Mouse (Mus musculus) E14TG2a.4 (cell line): ENCODE results near the gene Trip11.

Experiments used
- H3K27me3 ChIP-seq: 2 replicates; pipeline ENCODE4 v1.6.1; 2014; ENCODE audit warnings: low read length, control low read depth; ENCODE audit not compliant: insufficient read depth
- H3K36me3 ChIP-seq: 2 replicates; pipeline ENCODE4 v1.6.1; 2014; ENCODE audit warnings: low read length, control low read depth; ENCODE audit not compliant: insufficient read depth
- H3K4me1 ChIP-seq: replicated peaks from 2 replicates; pipeline ENCODE4 v1.6.1; 2014; ENCODE audit warnings: low read depth, low read length, control low read depth
- H3K4me3 ChIP-seq: replicated peaks from 2 replicates; pipeline ENCODE4 v1.5.1; 2014; ENCODE audit warnings: mild to moderate bottlenecking, low read length
- H3K9me3 ChIP-seq: 2 replicates; pipeline ENCODE4 v1.6.1; 2014; ENCODE audit warnings: low read length, control low read depth
- CTCF ChIP-seq: conservative IDR thresholded peaks from 2 replicates; pipeline ENCODE4 v1.5.1; 2014; ENCODE audit warnings: low read length
- NANOG ChIP-seq: IDR thresholded peaks from 2 replicates; pipeline ENCODE4 v1.6.1; 2014; ENCODE audit warnings: borderline replicate concordance, low read length, mixed read lengths
- POU5F1 ChIP-seq: IDR thresholded peaks from 2 replicates; pipeline ENCODE4 v1.6.1; 2014; ENCODE audit warnings: low read length, borderline replicate concordance

Trip11 gene

GRCm38 (mm10) chr12:101823161-101823560 lies 89.9 kb downstream of the Trip11 start:
- Histone ChIP-seq H3K4me1 (peaks cover 17% of the 10 kb centered on the region; the same call in 1 of the 2 replicates), H3K27me3 (peaks cover 38% of the 10 kb centered on the region), H3K9me3 (no peaks in the 10 kb centered on the region), H3K4me3 (no peak overlapping the region), H3K36me3 (no peaks in the 10 kb centered on the region)
- TF ChIP-seq POU5F1, result no peak
- TF ChIP-seq NANOG, result no peak
- no peak for TF ChIP-seq CTCF

- peaks cover 17% of the 10 kb centered on the region; the same call in 1 of the 2 replicates for H3K4me1 ChIP-seq
- H3K36me3 ChIP-seq, result no peaks in the 10 kb centered on the region
- TF ChIP-seq CTCF (no peak), NANOG (no peak), POU5F1 (no peak)
- no peak overlapping the region for H3K4me3 ChIP-seq
- no peaks in the 10 kb centered on the region for H3K9me3 ChIP-seq
- H3K27me3 ChIP-seq, result peaks cover 50% of the 10 kb centered on the region
Measured at GRCm38 (mm10) chr12:101821596-101821995, 91.5 kb downstream of the Trip11 start.

- H3K9me3 ChIP-seq, result no peaks in the 10 kb centered on the region
- no peaks in the 10 kb centered on the region for H3K36me3 ChIP-seq
- peak overlapping the region; percentile 73 for H3K4me3 ChIP-seq
- TF ChIP-seq NANOG (no peak), POU5F1 (no peak), CTCF (no peak)
- H3K4me1 ChIP-seq, result peaks cover 17% of the 10 kb centered on the region; the same call in 1 of the 2 replicates
- H3K27me3 ChIP-seq, result peaks cover 50% of the 10 kb centered on the region
Measured at GRCm38 (mm10) chr12:101819570-101819969, 93.5 kb downstream of the Trip11 start.

- no peaks in the 10 kb centered on the region for H3K36me3 ChIP-seq
- peaks cover 17% of the 10 kb centered on the region; the same call in 1 of the 2 replicates for H3K4me1 ChIP-seq
- H3K9me3 ChIP-seq, result no peaks in the 10 kb centered on the region
- peak within 1 kb of the TSS; percentile 73 for H3K4me3 ChIP-seq
- H3K27me3 ChIP-seq, result peaks cover 48% of the 10 kb centered on the region
- TF ChIP-seq CTCF (no peak), NANOG (no peak), POU5F1 (no peak)
Measured at GRCm38 (mm10) chr12:101818608-101819370, 94.3 kb downstream of the Trip11 start, which contains the start of gene Fbln5. Fbln5 (minus strand) TSS chr12:101819055.

- Histone ChIP-seq H3K36me3 (no peaks in the 10 kb centered on the region), H3K4me1 (peaks cover 17% of the 10 kb centered on the region; the same call in 1 of the 2 replicates), H3K9me3 (no peaks in the 10 kb centered on the region), H3K4me3 (peak overlapping the region; percentile 73), H3K27me3 (peaks cover 44% of the 10 kb centered on the region)
- TF ChIP-seq NANOG, result no peak
- TF ChIP-seq POU5F1, result no peak
- no peak for TF ChIP-seq CTCF
Measured at GRCm38 (mm10) chr12:101818246-101818607, 94.8 kb downstream of the Trip11 start.

GRCm38 (mm10) chr12:101816810-101817209 lies 96.3 kb downstream of the Trip11 start:
- Histone ChIP-seq H3K4me1 (peaks cover 17% of the 10 kb centered on the region; the same call in 1 of the 2 replicates), H3K36me3 (no peaks in the 10 kb centered on the region), H3K9me3 (no peaks in the 10 kb centered on the region), H3K27me3 (peaks cover 44% of the 10 kb centered on the region), H3K4me3 (no peak overlapping the region)
- peak; percentile 18 for TF ChIP-seq CTCF
- TF ChIP-seq NANOG, result no peak
- TF ChIP-seq POU5F1, result no peak

- TF ChIP-seq NANOG (no peak), POU5F1 (no peak), CTCF (no peak)
- Histone ChIP-seq H3K36me3 (no peaks in the 10 kb centered on the region), H3K4me3 (no peak overlapping the region), H3K27me3 (peaks cover 35% of the 10 kb centered on the region), H3K9me3 (no peaks in the 10 kb centered on the region), H3K4me1 (peaks cover 13% of the 10 kb centered on the region; the same call in 1 of the 2 replicates)
Measured at GRCm38 (mm10) chr12:101815796-101816195, 97.3 kb downstream of the Trip11 start.

- Histone ChIP-seq H3K9me3 (no peaks in the 10 kb centered on the region), H3K4me1 (peaks cover 8% of the 10 kb centered on the region; the same call in 1 of the 2 replicates), H3K27me3 (peaks cover 25% of the 10 kb centered on the region), H3K36me3 (no peaks in the 10 kb centered on the region), H3K4me3 (no peak overlapping the region)
- TF ChIP-seq NANOG (no peak), CTCF (no peak)
Measured at GRCm38 (mm10) chr12:101814423-101814822, 98.6 kb downstream of the Trip11 start.

- Histone ChIP-seq H3K4me1 (no peaks in the 10 kb centered on the region), H3K4me3 (no peak overlapping the region), H3K9me3 (no peaks in the 10 kb centered on the region), H3K27me3 (no peaks in the 10 kb centered on the region), H3K36me3 (no peaks in the 10 kb centered on the region)
- peak; percentile 56 for TF ChIP-seq CTCF
- TF ChIP-seq NANOG, result no peak
- no peak for TF ChIP-seq POU5F1
Measured at GRCm38 (mm10) chr12:101811181-101811580, 101.9 kb downstream of the Trip11 start.
